Mouse (Mus musculus) midbrain, embryonic 15.5 days (tissue): Measurements from ENCODE around the gene Gcg. TPM values are rescaled to one million over a fixed set of nuclear protein-coding genes. Genes with fewer than 3 reads are reported as not detected.

Experiments used
- ATAC-seq: fragments of 200-750 bp; cut with Nextera tagmentation; replicated peaks from 2 replicates; pipeline ENCODE4 v1.8.0; 2017; ENCODE audit warnings: moderate TSS enrichment
- H3K27ac ChIP-seq: fragments of 300-500 bp; sonication (generic); 2 replicates; pipeline ENCODE4 v1.5.1; 2015; ENCODE audit warnings: mild to moderate bottlenecking, inconsistent platforms
- H3K27me3 ChIP-seq: fragments of 300-500 bp; sonication (generic); replicated peaks from 2 replicates; pipeline ENCODE4 v1.6.1; 2015; ENCODE audit warnings: inconsistent platforms
- H3K36me3 ChIP-seq: fragments of 300-500 bp; sonication (generic); replicated peaks from 2 replicates; pipeline ENCODE4 v1.6.1; 2015; ENCODE audit warnings: inconsistent platforms
- H3K4me1 ChIP-seq: fragments of 300-500 bp; sonication (generic); 2 replicates; pipeline ENCODE4 v1.6.1; 2015; ENCODE audit warnings: inconsistent platforms
- H3K4me2 ChIP-seq: fragments of 300-500 bp; sonication (generic); 2 replicates; pipeline ENCODE4 v1.6.1; 2015; ENCODE audit warnings: inconsistent platforms, mild to moderate bottlenecking, moderate library complexity
- H3K4me3 ChIP-seq: fragments of 300-500 bp; sonication (generic); 2 replicates; pipeline ENCODE4 v1.5.1; 2015; ENCODE audit warnings: mild to moderate bottlenecking, inconsistent platforms
- H3K9ac ChIP-seq: fragments of 300-500 bp; sonication (generic); 2 replicates; pipeline ENCODE4 v1.6.1; 2015; ENCODE audit warnings: mild to moderate bottlenecking, inconsistent platforms
- H3K9me3 ChIP-seq: fragments of 300-500 bp; sonication (generic); 2 replicates; pipeline ENCODE4 v1.6.1; 2016; ENCODE audit warnings: inconsistent platforms
- WGBS: fragments of 180-500 bp; shearing (Covaris S2); methylation state at CpG from one replicate; pipeline ENCODE4 v1.1.7; 2015; ENCODE audit warnings: mixed read lengths; 5-methylcytosine and 5-hydroxymethylcytosine counted together
- polyA plus RNA-seq: library from polyadenylated mRNA; unstranded; fragments of >200 nt; fragmentation: Nextera tagmentation; extraction: Ambion mirVana; gene quantifications from 2 replicates; pipeline ENCODE4 v1.2.1, GENCODE M21; 2015

Gene Gcg
- 0.37 and 0.68 TPM in 2 replicates for polyA plus RNA-seq

DNA sequence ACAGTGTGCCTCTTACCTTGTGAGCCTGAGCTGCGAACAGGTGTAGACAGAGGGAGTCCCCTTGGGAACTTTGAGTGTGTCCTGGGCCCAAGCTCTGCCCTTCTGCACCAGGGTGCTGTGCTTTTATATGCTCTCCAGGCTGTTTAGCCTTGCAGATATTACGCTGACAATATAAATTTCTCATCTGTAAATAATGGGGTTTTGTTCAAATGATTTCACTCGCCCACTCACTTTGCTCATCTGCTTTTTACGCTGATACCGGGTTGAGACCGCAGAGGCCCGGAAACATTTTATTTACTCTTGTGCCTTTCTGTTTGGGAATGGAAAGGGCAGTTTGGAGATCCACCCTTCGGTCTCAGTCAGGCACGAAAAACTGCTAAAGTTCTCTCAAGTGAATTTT, at the start of gene Gcg:
Gene Gcg, minus strand, starts transcription at position 101 of the 400 bp plus-strand sequence.
- no peak within 1 kb of the TSS for H3K4me2 ChIP-seq
- H3K9ac ChIP-seq, result no peak within 1 kb of the TSS
- H3K4me1 ChIP-seq, result 0 out of 2 replicates have a peak, but pooled peaks cover 4% of the 10 kb centered on the region
- H3K36me3 ChIP-seq, result no peaks in the 10 kb centered on the region
- WGBS, result 86% methylated on average over 9 of the region's 9 CpGs
- ATAC-seq, result no peak
- H3K9me3 ChIP-seq, result no peaks in the 10 kb centered on the region
- no peak within 1 kb of the TSS for H3K27ac ChIP-seq
- H3K4me3 ChIP-seq, result no peak within 1 kb of the TSS
- no peaks in the 10 kb centered on the region for H3K27me3 ChIP-seq

DNA sequence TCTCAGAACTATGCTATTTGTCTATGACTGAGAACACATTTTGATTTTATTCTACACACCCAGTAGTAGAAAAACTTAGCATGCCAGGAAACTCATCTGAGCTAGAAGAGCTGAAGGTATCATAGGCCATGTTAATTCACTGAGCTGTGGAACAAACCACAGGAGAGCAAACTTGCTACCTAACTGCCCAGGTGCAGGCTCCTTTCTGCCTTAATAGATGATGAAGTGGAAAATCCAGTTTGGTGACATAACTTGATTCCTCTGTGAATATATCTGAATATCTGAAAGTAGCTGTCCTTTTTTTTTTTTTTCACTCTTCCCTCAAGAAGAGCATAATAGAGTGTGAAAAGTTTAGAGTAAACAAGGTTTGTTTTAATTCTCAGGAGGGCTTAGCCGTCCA, 47.6 kb upstream of the Gcg start:
- no peak overlapping the region for H3K4me2 ChIP-seq
- no peaks in the 10 kb centered on the region for H3K4me1 ChIP-seq
- no peaks in the 10 kb centered on the region for H3K36me3 ChIP-seq
- no peaks in the 10 kb centered on the region for H3K9me3 ChIP-seq
- WGBS, result 71% methylated on average over 1 of the region's 1 CpGs
- H3K27ac ChIP-seq, result no peak overlapping the region
- no peak for ATAC-seq
- no peak overlapping the region for H3K9ac ChIP-seq
- H3K27me3 ChIP-seq, result no peaks in the 10 kb centered on the region
- H3K4me3 ChIP-seq, result no peak overlapping the region

GRCm38 (mm10) chr2:62526399-62526798, 42.9 kb upstream of the Gcg start:
- Histone ChIP-seq H3K4me3 (no peak overlapping the region), H3K36me3 (no peaks in the 10 kb centered on the region), H3K27ac (no peak overlapping the region), H3K27me3 (no peaks in the 10 kb centered on the region), H3K9ac (no peak overlapping the region), H3K9me3 (no peaks in the 10 kb centered on the region), H3K4me2 (no peak overlapping the region), H3K4me1 (no peaks in the 10 kb centered on the region)
- WGBS, result 91% methylated on average over 9 of the region's 9 CpGs
- ATAC-seq, result no peak

DNA sequence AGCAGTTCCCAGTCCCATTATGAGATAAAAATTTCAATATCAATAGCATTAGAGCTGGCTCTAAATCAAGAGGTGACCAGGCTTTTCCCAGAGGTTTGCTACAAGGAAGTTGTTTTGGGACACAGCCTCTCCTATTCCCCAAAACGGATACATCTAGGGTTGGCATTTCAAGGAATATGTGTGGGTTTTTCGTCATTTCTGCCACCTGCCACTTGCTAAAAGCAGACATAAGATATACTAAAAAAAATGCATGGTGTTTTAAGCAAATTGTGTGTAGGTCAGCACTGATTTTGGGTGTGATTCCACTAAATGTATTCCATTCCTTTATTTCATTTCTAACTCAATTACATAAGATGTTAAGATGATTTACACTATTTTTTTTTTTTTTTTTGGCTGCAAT, 34.3 kb upstream of the Gcg start:
- no peaks in the 10 kb centered on the region for H3K27me3 ChIP-seq
- H3K4me1 ChIP-seq, result no peaks in the 10 kb centered on the region
- ATAC-seq, result no peak
- 84% methylated on average over 2 of the region's 2 CpGs for WGBS
- no peaks in the 10 kb centered on the region for H3K36me3 ChIP-seq
- H3K9me3 ChIP-seq, result no peaks in the 10 kb centered on the region
- H3K4me2 ChIP-seq, result no peak overlapping the region
- H3K4me3 ChIP-seq, result no peak overlapping the region
- H3K9ac ChIP-seq, result no peak overlapping the region
- H3K27ac ChIP-seq, result no peak overlapping the region

DNA sequence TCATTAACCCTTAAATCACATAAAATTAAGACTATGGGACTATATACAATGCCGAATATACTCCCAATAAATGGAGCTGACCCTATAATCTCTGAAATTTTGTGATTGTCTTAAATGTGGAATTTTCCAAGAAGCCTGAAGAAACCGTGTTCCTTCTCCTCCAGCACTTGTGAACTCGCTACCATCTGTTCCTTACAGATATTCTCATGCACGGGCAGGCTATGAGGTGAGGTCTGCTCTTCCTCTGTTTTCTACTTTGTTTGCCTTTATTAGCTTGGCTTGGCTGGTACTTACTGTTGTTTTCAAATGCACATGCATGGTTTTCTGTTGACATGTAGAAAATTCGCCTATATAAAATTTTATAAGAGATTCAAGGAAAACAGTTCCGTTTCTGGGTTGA, 31.0 kb upstream of the Gcg start:
- H3K4me3 ChIP-seq, result no peak overlapping the region
- WGBS, result 89% methylated on average over 6 of the region's 6 CpGs
- ATAC-seq, result no peak
- H3K9me3 ChIP-seq, result no peaks in the 10 kb centered on the region
- H3K4me1 ChIP-seq, result no peaks in the 10 kb centered on the region
- H3K27ac ChIP-seq, result no peak overlapping the region
- no peaks in the 10 kb centered on the region for H3K27me3 ChIP-seq
- H3K4me2 ChIP-seq, result no peak overlapping the region
- no peak overlapping the region for H3K9ac ChIP-seq
- no peaks in the 10 kb centered on the region for H3K36me3 ChIP-seq

- Histone ChIP-seq H3K27me3 (no peaks in the 10 kb centered on the region), H3K27ac (no peak overlapping the region), H3K4me1 (no peaks in the 10 kb centered on the region), H3K9me3 (no peaks in the 10 kb centered on the region), H3K9ac (no peak overlapping the region), H3K4me3 (no peak overlapping the region), H3K4me2 (no peak overlapping the region), H3K36me3 (no peaks in the 10 kb centered on the region)
- 92% methylated on average over 15 of the region's 15 CpGs for WGBS
- no peak for ATAC-seq
These were observed 30.0 kb upstream of the Gcg start for GRCm38 (mm10) chr2:62513477-62513876.

- WGBS, result 73% methylated on average over 5 of the region's 5 CpGs
- H3K9ac ChIP-seq, result no peak overlapping the region
- H3K36me3 ChIP-seq, result no peaks in the 10 kb centered on the region
- H3K9me3 ChIP-seq, result no peaks in the 10 kb centered on the region
- ATAC-seq, result no peak
- H3K4me2 ChIP-seq, result no peak overlapping the region
- no peaks in the 10 kb centered on the region for H3K27me3 ChIP-seq
- H3K4me1 ChIP-seq, result no peaks in the 10 kb centered on the region
- no peak overlapping the region for H3K27ac ChIP-seq
- H3K4me3 ChIP-seq, result no peak overlapping the region
These were observed 23.7 kb upstream of the Gcg start for GRCm38 (mm10) chr2:62507130-62507529.

DNA sequence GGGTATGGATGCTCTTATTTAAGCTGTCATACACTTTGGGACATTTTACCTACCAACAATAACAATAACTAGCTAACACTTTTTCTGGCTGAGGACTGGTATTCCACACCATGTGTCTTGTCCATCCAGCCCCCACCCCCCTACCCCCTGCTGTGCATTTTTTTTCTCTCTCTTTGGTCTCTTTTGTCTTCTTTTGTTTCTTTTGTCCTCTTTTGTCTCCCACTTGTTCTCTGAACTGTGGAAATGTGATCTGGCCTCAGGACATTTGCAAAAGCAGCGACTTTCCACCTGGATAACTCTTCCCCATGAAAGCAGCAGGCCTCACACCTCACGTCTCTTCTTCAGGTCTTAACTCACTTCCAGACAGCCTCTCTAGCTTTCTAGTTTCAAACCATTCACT, 23.0 kb upstream of the Gcg start:
- no peaks in the 10 kb centered on the region for H3K4me1 ChIP-seq
- H3K27ac ChIP-seq, result no peak overlapping the region
- H3K4me3 ChIP-seq, result no peak overlapping the region
- WGBS, result 26% methylated on average over 2 of the region's 2 CpGs
- no peak for ATAC-seq
- H3K9me3 ChIP-seq, result no peaks in the 10 kb centered on the region
- H3K36me3 ChIP-seq, result no peaks in the 10 kb centered on the region
- no peak overlapping the region for H3K4me2 ChIP-seq
- H3K9ac ChIP-seq, result no peak overlapping the region
- H3K27me3 ChIP-seq, result no peaks in the 10 kb centered on the region

DNA sequence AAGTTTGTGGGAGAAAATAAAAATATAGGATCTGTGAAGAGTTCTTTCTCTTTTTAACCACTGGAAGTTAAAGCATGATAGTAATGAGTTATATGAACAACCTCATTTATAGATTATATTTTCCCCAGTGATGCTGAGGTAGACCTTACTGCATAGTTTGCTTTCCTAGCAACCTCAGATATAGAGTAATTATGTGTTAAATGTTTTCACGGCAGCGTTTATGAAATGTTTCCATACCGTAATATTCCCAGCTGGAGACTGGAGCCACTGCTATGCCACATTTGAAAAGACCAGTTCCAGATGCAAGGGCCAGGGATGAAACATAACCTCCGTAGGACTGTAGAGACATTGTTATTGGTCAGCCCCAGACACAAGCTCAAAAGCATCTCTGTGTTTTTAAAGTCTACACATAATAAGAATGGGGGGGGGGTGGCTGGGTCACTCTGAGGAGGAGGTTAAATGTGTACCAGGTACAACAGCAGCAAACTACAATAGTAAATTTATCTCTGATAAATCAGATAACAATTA, 20.9 kb upstream of the Gcg start:
- Histone ChIP-seq H3K27me3 (no peaks in the 10 kb centered on the region), H3K36me3 (no peaks in the 10 kb centered on the region), H3K4me2 (no peak overlapping the region), H3K4me1 (no peaks in the 10 kb centered on the region), H3K4me3 (no peak overlapping the region), H3K9me3 (no peaks in the 10 kb centered on the region), H3K27ac (no peak overlapping the region), H3K9ac (no peak overlapping the region)
- no peak for ATAC-seq
- WGBS, result 78% methylated on average over 4 of the region's 4 CpGs

DNA sequence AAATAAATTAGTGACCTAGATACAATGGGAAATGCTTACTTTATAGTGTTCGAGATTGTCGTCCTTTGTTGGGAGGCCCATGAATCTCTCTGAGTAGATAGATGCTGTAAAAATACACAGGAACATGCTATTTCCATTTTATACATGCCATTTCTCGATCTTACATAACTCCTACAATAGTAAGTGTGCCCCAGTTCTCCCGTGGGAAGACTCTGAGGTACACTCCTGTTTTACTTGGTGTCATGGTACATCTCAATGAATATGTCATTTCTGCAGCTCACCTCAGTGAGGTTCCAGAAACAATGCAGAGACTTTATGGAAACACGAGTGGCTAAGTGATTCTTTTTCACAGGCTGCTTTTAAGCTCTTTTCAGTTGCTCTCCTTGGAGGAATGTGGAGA, 19.9 kb upstream of the Gcg start:
- 75% methylated on average over 5 of the region's 5 CpGs for WGBS
- no peak for ATAC-seq
- H3K4me2 ChIP-seq, result no peak overlapping the region
- no peak overlapping the region for H3K9ac ChIP-seq
- no peaks in the 10 kb centered on the region for H3K4me1 ChIP-seq
- H3K4me3 ChIP-seq, result no peak overlapping the region
- no peaks in the 10 kb centered on the region for H3K36me3 ChIP-seq
- H3K9me3 ChIP-seq, result no peaks in the 10 kb centered on the region
- H3K27ac ChIP-seq, result no peak overlapping the region
- no peaks in the 10 kb centered on the region for H3K27me3 ChIP-seq

- no peak for ATAC-seq
- Histone ChIP-seq H3K27ac (no peak overlapping the region), H3K27me3 (no peaks in the 10 kb centered on the region), H3K4me1 (no peaks in the 10 kb centered on the region), H3K9me3 (no peaks in the 10 kb centered on the region), H3K36me3 (no peaks in the 10 kb centered on the region), H3K4me2 (no peak overlapping the region), H3K9ac (no peak overlapping the region), H3K4me3 (no peak overlapping the region)
- WGBS, result 80% methylated on average over 4 of the region's 4 CpGs
These were observed 19.1 kb upstream of the Gcg start for GRCm38 (mm10) chr2:62502516-62502915.

GRCm38 (mm10) chr2:62498821-62499220, 15.4 kb upstream of the Gcg start:
- Histone ChIP-seq H3K9ac (no peak overlapping the region), H3K36me3 (no peaks in the 10 kb centered on the region), H3K9me3 (no peaks in the 10 kb centered on the region), H3K4me1 (no peaks in the 10 kb centered on the region), H3K27ac (no peak overlapping the region), H3K27me3 (no peaks in the 10 kb centered on the region), H3K4me3 (no peak overlapping the region), H3K4me2 (no peak overlapping the region)
- ATAC-seq, result no peak
- 94% methylated on average over 5 of the region's 5 CpGs for WGBS

- Histone ChIP-seq H3K4me2 (no peak overlapping the region), H3K27ac (no peak overlapping the region), H3K9me3 (no peaks in the 10 kb centered on the region), H3K36me3 (no peaks in the 10 kb centered on the region), H3K4me1 (no peaks in the 10 kb centered on the region), H3K4me3 (no peak overlapping the region), H3K9ac (no peak overlapping the region), H3K27me3 (no peaks in the 10 kb centered on the region)
- 83% methylated on average over 4 of the region's 4 CpGs for WGBS
- no peak for ATAC-seq
These were observed 14.6 kb upstream of the Gcg start for GRCm38 (mm10) chr2:62498086-62498485.
